In genomic region chr6:149077136-149077808, GRCm38 (mm10) we compare ENCODE assay signal across 16 mouse cellular contexts. TPM values are rescaled to one million over a fixed set of nuclear protein-coding genes. Genes with fewer than 3 reads are reported as not detected.
DNase-seq lines count a peak whose midpoint lies in the region; ATAC-seq lines count a peak whose summit lies in the region.
"Had no signal": no experiment of that assay in that cellular context is flagged by ENCODE, and none has a peak within 500 bp of the region (broad histone marks: within the 10 kb centered on the region; RNA-seq: fewer than 3 reads in every experiment).

No protein-coding gene starts in this region.

- no peaks in the 10 kb centered on the region for H3K9me3 ChIP-seq in kidney, embryonic 14.5 days (ENCODE audit: control insufficient read depth, low read length)
- no peaks in the 10 kb centered on the region for H3K9me3 ChIP-seq in liver, embryonic 13.5 days (replicated peaks)

- no peak overlapping the region for H3K4me3 ChIP-seq in kidney, embryonic 14.5 days (ENCODE audit: low read length)
- no peak overlapping the region for H3K4me3 ChIP-seq in liver, embryonic 13.5 days (replicated peaks)

- DNase-seq in cerebellum, postnatal 14 days, result peak; percentile 12 to 30
- no peak for DNase-seq in cerebellum, adult 18-20 months
- DNase-seq in kidney, adult 11 months, result no peak
- peak; percentile 18 for DNase-seq in adipocyte (ENCODE audit: low spot score)
- DNase-seq in liver, embryonic 13.5 days, result no peak
- no peak for DNase-seq in frontal cortex, adult 2 months (ENCODE audit: extremely low spot score in 1 of 2, low spot score in 1 of 2)
- no peak for DNase-seq in embryo, embryonic 11 days
- DNase-seq: right cerebral cortex, postnatal 25 days had no signal

- 100% methylated on average over 1 of the region's 1 CpGs for WGBS in kidney, embryonic 14.5 days
- WGBS in liver, embryonic 13.5 days (ENCODE audit: insufficient replicate concordance), result 48% methylated on average over 1 of the region's 1 CpGs

- H3K4me1 ChIP-seq in kidney, embryonic 14.5 days (ENCODE audit: control insufficient read depth, insufficient read depth, low read length), result no peaks in the 10 kb centered on the region
- H3K4me1 ChIP-seq in liver, embryonic 13.5 days (replicated peaks), result no peaks in the 10 kb centered on the region

- no peak overlapping the region for H3K27ac ChIP-seq in kidney, embryonic 14.5 days (ENCODE audit: low read depth, low read length)
- H3K27ac ChIP-seq in liver, embryonic 13.5 days, result no peak overlapping the region

- ATAC-seq in kidney, embryonic 14.5 days (ENCODE audit: low FRiP score, low TSS enrichment), result 0 out of 2 replicates have a peak, but pooled peaks have one; percentile 39
- peak; percentile 31; the same call in 1 of the 2 replicates for ATAC-seq in liver, embryonic 13.5 days (ENCODE audit: low read depth)
- ATAC-seq: CD4-positive, CD25-positive, alpha-beta regulatory T cell, adult 4 months; Patski had no signal

- no peak overlapping the region for H3K4me2 ChIP-seq in kidney, embryonic 14.5 days (replicated peaks; ENCODE audit: low read depth, low read length)
- no peak overlapping the region for H3K4me2 ChIP-seq in liver, embryonic 13.5 days

- H3K27me3 ChIP-seq in kidney, embryonic 14.5 days (ENCODE audit: control insufficient read depth, insufficient read depth, low read length), result no peaks in the 10 kb centered on the region
- H3K27me3 ChIP-seq in liver, embryonic 13.5 days, result no peaks in the 10 kb centered on the region
- H3K27me3 ChIP-seq: Patski had no signal

- peaks cover 4% of the 10 kb centered on the region; the same call in 1 of the 2 replicates for H3K36me3 ChIP-seq in kidney, embryonic 14.5 days (ENCODE audit: control insufficient read depth, insufficient read depth, low read length)
- H3K36me3 ChIP-seq in liver, embryonic 13.5 days, result no peaks in the 10 kb centered on the region

- H3K9ac ChIP-seq in kidney, embryonic 14.5 days (ENCODE audit: low read depth, low read length), result no peak overlapping the region
- H3K9ac ChIP-seq in liver, embryonic 13.5 days, result no peak overlapping the region

RNA-seq across cellular contexts. Expression of gene Dennd5b, which starts 24.2 kb away (rescaled TPM):
- 11.8 and 18.1 TPM in 2 replicates for polyA plus RNA-seq in kidney, embryonic 14.5 days (2014; fragmentation: Nextera tagmentation; extraction: Ambion mirVana)
- polyA plus RNA-seq in liver, embryonic 13.5 days (2015; fragmentation: Nextera tagmentation; extraction: Ambion mirVana), result 3.8 and 4.3 TPM in 2 replicates
- 23.1 and 24.1 TPM in 2 replicates for polyA plus RNA-seq in frontal cortex, adult 2 months (2012; rRNA removed)

RNA-seq across cellular contexts. Expression of gene Gm10203, which starts 52.7 kb away (rescaled TPM):
- not detected in 2 replicates for polyA plus RNA-seq in kidney, embryonic 14.5 days (2014; fragmentation: Nextera tagmentation; extraction: Ambion mirVana)
- not detected in 2 replicates for polyA plus RNA-seq in liver, embryonic 13.5 days (2015; fragmentation: Nextera tagmentation; extraction: Ambion mirVana)
- not detected in 2 replicates for polyA plus RNA-seq in frontal cortex, adult 2 months (2012; rRNA removed)
- polyA plus RNA-seq: CD4-positive, CD25-positive, alpha-beta regulatory T cell, adult 4 months; forebrain, embryonic 11.5 days; heart, embryonic 14.5 days; intestine, embryonic 14.5 days; large intestine, adult 2 months; lung, embryonic 16.5 days; Patski had no signal

Comparison
In these comparisons a context has a peak if more than half of its experiments do, and no peak if none do; other contexts are left out.
1. DNase-seq: peak in cerebellum, postnatal 14 days (2 of 2) and adipocyte (single experiment); none in cerebellum, adult 18-20 months (0 of 2), kidney, adult 11 months (single experiment), liver, embryonic 13.5 days (single experiment), frontal cortex, adult 2 months (0 of 2) and embryo, embryonic 11 days (single experiment).